Mouse (Mus musculus): ENCODE results near the gene Ggt6. TPM values are rescaled to one million over a fixed set of nuclear protein-coding genes. Genes with fewer than 3 reads are reported as not detected.

The Ggt6 gene
- polyA plus RNA-seq, 2 experiments: 4.6 to 5.9 TPM

GRCm38 (mm10) chr11:72487739-72488138, 52.4 kb downstream of the Ggt6 start:
- ATAC-seq (ENCODE audit: low FRiP score, low read depth): no peak
- no peaks in the 10 kb centered on the region for H3K9me3 ChIP-seq (ENCODE audit: control insufficient read depth, low read length)
- no peak overlapping the region for H3K27ac ChIP-seq (replicated peaks; ENCODE audit: low read depth, low read length)
- H3K4me1 ChIP-seq (ENCODE audit: control insufficient read depth, insufficient read depth, low read length): peaks cover 9% of the 10 kb centered on the region
- no peak overlapping the region for H3K4me3 ChIP-seq (replicated peaks; ENCODE audit: low read length)
- no peaks in the 10 kb centered on the region for H3K36me3 ChIP-seq (ENCODE audit: control insufficient read depth, insufficient read depth, low read length)
- 0 out of 2 replicates have a peak overlapping the region, but pooled peaks have one; percentile 1 for H3K4me2 ChIP-seq (replicated peaks; ENCODE audit: low read depth, low read length, severe bottlenecking)
- H3K27me3 ChIP-seq (ENCODE audit: control insufficient read depth, insufficient read depth, low read length): peaks cover 28% of the 10 kb centered on the region
- H3K9ac ChIP-seq (ENCODE audit: low read depth, low read length, severe bottlenecking): no peak overlapping the region
- 83% methylated on average over 2 of the region's 2 CpGs for WGBS
- no peak for TF ChIP-seq POLR2A (IDR thresholded peaks at IDR 0.05; ENCODE audit: borderline replicate concordance, extremely low read depth, insufficient read depth, insufficient read length)
- no peak for DNase-seq (ENCODE audit: low spot score)

Small RNAs within 50 kb of the gene (microRNA-seq; reads per million reads assigned to microRNA genes)
- not detected for gene Mir6338

Other genes starting within 250 kb of the Ggt6 start
- 1.7 and 2.4 TPM in 2 replicates for gene Gm43951, start 228.7 kb upstream of the Ggt6 start, polyA plus RNA-seq (2012; rRNA removed)
- gene Gm43951, start 228.7 kb upstream of the Ggt6 start, polyA plus RNA-seq (2014; fragmentation: Nextera tagmentation; extraction: Ambion mirVana): 0.12 TPM in 1 of 2 replicates, not detected in the other
- gene 4933427D14Rik, start 228.1 kb upstream of the Ggt6 start, polyA plus RNA-seq (2012; rRNA removed): 15.3 and 19.2 TPM in 2 replicates
- gene 4933427D14Rik, start 228.1 kb upstream of the Ggt6 start, polyA plus RNA-seq (2014; fragmentation: Nextera tagmentation; extraction: Ambion mirVana): 11.1 and 15.6 TPM in 2 replicates
- gene Txndc17, start 228.0 kb upstream of the Ggt6 start, polyA plus RNA-seq (2012; rRNA removed): 86.9 and 133 TPM in 2 replicates
- 235 and 239 TPM in 2 replicates for gene Txndc17, start 228.0 kb upstream of the Ggt6 start, polyA plus RNA-seq (2014; fragmentation: Nextera tagmentation; extraction: Ambion mirVana)
- 32.9 and 33.2 TPM in 2 replicates for gene Med31, start 219.9 kb upstream of the Ggt6 start, polyA plus RNA-seq (2012; rRNA removed)
- gene Med31, start 219.9 kb upstream of the Ggt6 start, polyA plus RNA-seq (2014; fragmentation: Nextera tagmentation; extraction: Ambion mirVana): 39.0 and 46.2 TPM in 2 replicates
- 5.6 and 7.5 TPM in 2 replicates for gene Slc13a5, start 168.3 kb upstream of the Ggt6 start, polyA plus RNA-seq (2012; rRNA removed)
- 1.7 and 3.0 TPM in 2 replicates for gene Slc13a5, start 168.3 kb upstream of the Ggt6 start, polyA plus RNA-seq (2014; fragmentation: Nextera tagmentation; extraction: Ambion mirVana)
- 1.1 and 2.9 TPM in 2 replicates for gene Xaf1, start 133.9 kb upstream of the Ggt6 start, polyA plus RNA-seq (2012; rRNA removed)
- gene Xaf1, start 133.9 kb upstream of the Ggt6 start, polyA plus RNA-seq (2014; fragmentation: Nextera tagmentation; extraction: Ambion mirVana): 1.9 and 2.0 TPM in 2 replicates
- gene Fbxo39, start 121.1 kb upstream of the Ggt6 start, polyA plus RNA-seq (2012; rRNA removed): not detected in 2 replicates
- not detected in 2 replicates for gene Fbxo39, start 121.1 kb upstream of the Ggt6 start, polyA plus RNA-seq (2014; fragmentation: Nextera tagmentation; extraction: Ambion mirVana)
- 0.87 and 1.3 TPM in 2 replicates for gene Tekt1, start 73.1 kb upstream of the Ggt6 start, polyA plus RNA-seq (2012; rRNA removed)
- 1.5 and 2.2 TPM in 2 replicates for gene Tekt1, start 73.1 kb upstream of the Ggt6 start, polyA plus RNA-seq (2014; fragmentation: Nextera tagmentation; extraction: Ambion mirVana)
- gene Smtnl2, start 23.8 kb upstream of the Ggt6 start, polyA plus RNA-seq (2012; rRNA removed): 23.9 and 24.2 TPM in 2 replicates
- 31.9 and 33.2 TPM in 2 replicates for gene Smtnl2, start 23.8 kb upstream of the Ggt6 start, polyA plus RNA-seq (2014; fragmentation: Nextera tagmentation; extraction: Ambion mirVana)
- 103 and 110 TPM in 2 replicates for gene Mybbp1a, start 5.8 kb downstream of the Ggt6 start, polyA plus RNA-seq (2012; rRNA removed)
- 123 and 127 TPM in 2 replicates for gene Mybbp1a, start 5.8 kb downstream of the Ggt6 start, polyA plus RNA-seq (2014; fragmentation: Nextera tagmentation; extraction: Ambion mirVana)
- 15.9 and 16.6 TPM in 2 replicates for gene Spns2, start 54.4 kb downstream of the Ggt6 start, polyA plus RNA-seq (2012; rRNA removed)
- gene Spns2, start 54.4 kb downstream of the Ggt6 start, polyA plus RNA-seq (2014; fragmentation: Nextera tagmentation; extraction: Ambion mirVana): 5.9 and 6.3 TPM in 2 replicates
- 0.41 and 0.50 TPM in 2 replicates for gene Spns3, start 115.0 kb downstream of the Ggt6 start, polyA plus RNA-seq (2012; rRNA removed)
- 0.62 and 0.68 TPM in 2 replicates for gene Spns3, start 115.0 kb downstream of the Ggt6 start, polyA plus RNA-seq (2014; fragmentation: Nextera tagmentation; extraction: Ambion mirVana)
- 30.4 and 30.5 TPM in 2 replicates for gene Ube2g1, start 171.8 kb downstream of the Ggt6 start, polyA plus RNA-seq (2012; rRNA removed)
- 69.7 and 74.8 TPM in 2 replicates for gene Ube2g1, start 171.8 kb downstream of the Ggt6 start, polyA plus RNA-seq (2014; fragmentation: Nextera tagmentation; extraction: Ambion mirVana)